Mouse (Mus musculus): ENCODE measurements at regions not wholly inside any gene's neighbourhood (a gene's known extent, or its start where the extent isn't known, plus 50 kb on each side); places are given as distances from the start of the nearest gene placed in this dataset.

GRCm38 (mm10) chr17:64199241-64199933 is 132.3 kb downstream of the Pja2 start:
- no peaks in the 10 kb centered on the region for H3K27me3 ChIP-seq (replicated peaks; ENCODE audit: insufficient read depth, low read length)
- H3K4me3 ChIP-seq (ENCODE audit: low read depth, low read length) = no peak overlapping the region
- DNase-seq (ENCODE audit: low spot score) (no peak), ATAC-seq (no peak; the same call in 1 of the 2 replicates)
- H3K4me1 ChIP-seq (ENCODE audit: insufficient read depth, low read depth, low read length) = no peaks in the 10 kb centered on the region
- TF ChIP-seq EP300 (IDR thresholded peaks at IDR 0.05) = no peak
- no peak for TF ChIP-seq CTCF (IDR thresholded peaks at IDR 0.05)
- no peak overlapping the region for H3K9ac ChIP-seq (replicated peaks; ENCODE audit: low read depth)
- H3K27ac ChIP-seq (ENCODE audit: low read length) = no peak overlapping the region
- no peaks in the 10 kb centered on the region for H3K9me3 ChIP-seq (ENCODE audit: low read length)
- H3K36me3 ChIP-seq (ENCODE audit: insufficient read depth, low read length) = no peaks in the 10 kb centered on the region
- H3K4me2 ChIP-seq (replicated peaks; ENCODE audit: low read depth, low read length) = no peak overlapping the region
- WGBS = 80% methylated on average over 10 of the region's 10 CpGs

GRCm38 (mm10) chr17:64196437-64196836 is 135.3 kb downstream of the Pja2 start:
- ATAC-seq (no peak), DNase-seq (ENCODE audit: low spot score) (no peak)
- no peaks in the 10 kb centered on the region for H3K36me3 ChIP-seq (ENCODE audit: insufficient read depth, low read length)
- TF ChIP-seq EP300 (IDR thresholded peaks at IDR 0.05) (no peak), CTCF (IDR thresholded peaks at IDR 0.05) (no peak)
- WGBS = 80% methylated on average over 10 of the region's 10 CpGs
- H3K27ac ChIP-seq (ENCODE audit: low read length) = no peak overlapping the region
- no peaks in the 10 kb centered on the region for H3K9me3 ChIP-seq (ENCODE audit: low read length)
- no peak overlapping the region for H3K4me3 ChIP-seq (ENCODE audit: low read depth, low read length)
- no peaks in the 10 kb centered on the region for H3K4me1 ChIP-seq (ENCODE audit: insufficient read depth, low read depth, low read length)
- H3K27me3 ChIP-seq (replicated peaks; ENCODE audit: insufficient read depth, low read length) = no peaks in the 10 kb centered on the region
- H3K9ac ChIP-seq (replicated peaks; ENCODE audit: low read depth) = no peak overlapping the region
- H3K4me2 ChIP-seq (replicated peaks; ENCODE audit: low read depth, low read length) = no peak overlapping the region

- no peak overlapping the region for H3K4me3 ChIP-seq (ENCODE audit: low read depth, low read length)
- TF ChIP-seq CTCF (IDR thresholded peaks at IDR 0.05) (no peak), EP300 (IDR thresholded peaks at IDR 0.05) (no peak)
- H3K9me3 ChIP-seq (ENCODE audit: low read length) = no peaks in the 10 kb centered on the region
- WGBS = 87% methylated on average over 6 of the region's 6 CpGs
- H3K36me3 ChIP-seq (ENCODE audit: insufficient read depth, low read length) = no peaks in the 10 kb centered on the region
- H3K27ac ChIP-seq (ENCODE audit: low read length) = no peak overlapping the region
- no peak for DNase-seq (ENCODE audit: low spot score)
- H3K4me1 ChIP-seq (ENCODE audit: insufficient read depth, low read depth, low read length) = no peaks in the 10 kb centered on the region
- H3K4me2 ChIP-seq (replicated peaks; ENCODE audit: low read depth, low read length) = no peak overlapping the region
- H3K27me3 ChIP-seq (replicated peaks; ENCODE audit: insufficient read depth, low read length) = no peaks in the 10 kb centered on the region
- no peak for ATAC-seq
- H3K9ac ChIP-seq (replicated peaks; ENCODE audit: low read depth) = no peak overlapping the region
These were observed 138.7 kb downstream of the Pja2 start for GRCm38 (mm10) chr17:64193055-64193454.
